Mouse (Mus musculus) bone marrow macrophage, adult 2 months (primary cell): ENCODE results near the gene Flt3l.

Experiments
- CTCF ChIP-seq: IDR thresholded peaks from 2 replicates; pipeline ENCODE4 v1.5.1; 2012; ENCODE audit warnings: low read depth, mild to moderate bottlenecking, low read length, moderate library complexity
- POLR2A ChIP-seq: IDR thresholded peaks from 2 replicates; pipeline ENCODE4 v1.6.1; 2012; ENCODE audit warnings: mild to moderate bottlenecking, low read depth, low read length, borderline replicate concordance

DNA sequence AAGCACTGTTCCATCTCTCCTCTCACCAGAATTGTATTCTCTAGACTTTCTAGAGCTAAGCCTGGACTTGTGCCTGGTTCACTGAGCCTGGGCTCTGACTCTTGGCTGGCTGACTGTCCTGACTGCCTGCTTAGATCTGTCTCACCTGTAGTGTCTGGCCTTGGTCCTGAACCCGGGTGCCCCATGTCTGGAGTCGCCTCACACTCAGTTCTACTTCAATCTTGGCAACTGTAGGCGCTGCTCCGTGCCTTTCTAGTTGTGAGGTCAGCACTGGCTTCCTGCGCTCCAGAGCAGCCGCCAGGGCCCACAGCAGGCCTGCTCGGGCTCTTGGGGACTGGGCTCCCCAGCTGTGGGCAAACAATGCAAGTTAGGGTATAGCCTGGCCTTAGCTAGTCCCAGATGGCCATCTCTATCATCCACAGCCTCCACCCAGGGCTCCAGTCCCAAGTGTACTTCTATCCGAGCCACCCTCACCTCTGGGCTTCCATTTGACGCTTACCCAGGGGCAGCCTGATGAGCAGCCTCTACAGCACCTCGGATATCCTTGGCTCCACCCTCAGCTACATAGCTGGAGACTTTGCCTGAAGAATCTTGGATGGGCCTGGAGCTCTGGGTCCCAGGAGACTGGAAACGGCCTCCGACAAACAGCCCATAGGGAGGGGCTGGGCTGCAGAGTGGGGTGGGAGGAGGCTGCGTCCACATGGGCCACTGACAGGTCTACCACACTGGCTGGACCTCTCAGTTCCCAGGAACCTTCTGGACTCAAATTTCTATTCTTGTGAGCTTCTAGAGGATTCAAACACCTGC, 8.3 kb upstream of the Flt3l start:
- TF ChIP-seq POLR2A, result no peak
- TF ChIP-seq CTCF, result no peak
